Mouse (Mus musculus) small intestine, adult 2 months (tissue): ENCODE measurements around the gene Supt16.

Source experiments
- CTCF ChIP-seq: fragments of 200-500 bp; IDR thresholded peaks from 2 replicates; pipeline ENCODE4 v1.5.1; 2012; ENCODE audit warnings: low read depth, mild to moderate bottlenecking, control low read depth, inconsistent platforms, low read length, moderate library complexity, mixed read lengths; ENCODE audit not compliant: insufficient replicate concordance, insufficient read length; ENCODE audit errors: extremely low read depth
- POLR2A ChIP-seq: fragments of 200-500 bp; IDR thresholded peaks from 2 replicates; pipeline ENCODE4 v1.6.1; 2012; ENCODE audit warnings: low read depth, mild to moderate bottlenecking, control low read depth, inconsistent platforms, low read length, moderate library complexity

DNA sequence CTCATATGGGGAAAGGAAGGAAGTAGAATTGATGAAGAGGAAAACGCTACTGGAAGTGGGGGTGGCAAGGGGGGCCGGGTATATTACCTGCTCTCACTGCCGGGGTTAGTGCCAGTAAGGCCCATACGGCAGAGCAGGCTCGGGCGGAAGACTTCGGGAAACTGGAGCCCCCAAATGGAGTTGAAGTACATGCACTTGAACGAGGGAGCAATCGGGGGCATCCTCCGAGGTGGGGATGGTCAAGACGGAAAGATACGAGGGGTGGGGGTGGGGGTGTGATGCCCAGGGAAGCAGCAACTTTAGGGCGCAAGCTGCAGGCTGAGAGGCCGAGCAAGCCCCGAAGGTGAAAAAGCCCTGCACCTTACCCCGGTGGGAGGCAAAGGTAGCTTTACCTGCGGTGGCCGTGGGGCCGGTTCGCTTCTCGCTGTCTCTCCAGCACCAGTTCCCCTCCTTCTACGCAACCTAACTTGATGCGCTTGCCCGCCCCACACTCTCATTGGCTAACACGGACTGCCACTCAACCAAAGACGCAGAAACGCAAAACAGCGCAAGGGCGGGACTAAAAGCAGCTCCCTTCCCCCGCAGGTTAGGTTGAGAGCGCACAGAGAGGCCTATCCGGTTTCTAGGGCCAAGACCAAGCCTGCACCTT, 46.9 kb upstream of the Supt16 start:
- TF ChIP-seq CTCF (no peak), POLR2A (peak; percentile 42; the same call in 1 of the 2 replicates)
